Mouse (Mus musculus) kidney, postnatal 0 days (tissue): ENCODE measurements at regions not wholly inside any gene's neighbourhood (a gene's known extent, or its start where the extent isn't known, plus 50 kb on each side); places are given as distances from the start of the nearest gene placed in this dataset.

Experiments used
- ATAC-seq: fragments of 200-750 bp; cut with Nextera tagmentation; replicated peaks from 2 replicates; pipeline ENCODE4 v1.8.0; 2017; ENCODE audit warnings: low read depth, moderate number of reproducible peaks, moderate TSS enrichment, moderate library complexity; ENCODE audit not compliant: low FRiP score
- DNase-seq: peaks from one replicate; pipeline ENCODE4 v3.0.0-alpha.2; 2016; ENCODE audit warnings: low spot score
- H3K27ac ChIP-seq: fragments of 300-500 bp; sonication (generic); 2 replicates; pipeline ENCODE4 v1.5.1; 2014; ENCODE audit warnings: mild to moderate bottlenecking
- H3K27me3 ChIP-seq: fragments of 300-500 bp; sonication (generic); 2 replicates; pipeline ENCODE4 v1.6.1; 2014; ENCODE audit warnings: low read length, mixed read lengths; ENCODE audit not compliant: insufficient read depth
- H3K36me3 ChIP-seq: fragments of 300-500 bp; sonication (generic); 2 replicates; pipeline ENCODE4 v1.6.1; 2014; ENCODE audit warnings: low read length, mixed read lengths; ENCODE audit not compliant: insufficient read depth
- H3K4me1 ChIP-seq: fragments of 300-500 bp; sonication (generic); replicated peaks from 2 replicates; pipeline ENCODE4 v1.6.1; 2014; ENCODE audit warnings: antibody characterized with exemption, low read length, mixed read lengths; ENCODE audit not compliant: insufficient read depth
- H3K4me2 ChIP-seq: fragments of 300-500 bp; sonication (generic); 2 replicates; pipeline ENCODE4 v1.6.1; 2014; ENCODE audit warnings: mild to moderate bottlenecking, low read length, moderate library complexity, mixed read lengths
- H3K4me3 ChIP-seq: fragments of 300-500 bp; sonication (generic); replicated peaks from 2 replicates; pipeline ENCODE4 v1.5.1; 2014; ENCODE audit warnings: low read depth, low read length
- H3K9ac ChIP-seq: fragments of 300-500 bp; sonication (generic); 2 replicates; pipeline ENCODE4 v1.6.1; 2014; ENCODE audit warnings: low read depth, low read length
- H3K9me3 ChIP-seq: fragments of 300-500 bp; sonication (generic); replicated peaks from 2 replicates; pipeline ENCODE4 v1.6.1; 2016; ENCODE audit warnings: low read length, inconsistent platforms, mixed read lengths
- CTCF ChIP-seq: IDR thresholded peaks from 2 replicates; pipeline ENCODE4 v1.5.1; 2016; ENCODE audit warnings: antibody characterized with exemption, low read depth, mild to moderate bottlenecking, moderate library complexity
- WGBS: fragments of 180-500 bp; shearing (Covaris S2); extraction: QIAGEN DNeasy Blood & Tissue Kit; methylation state at CpG from one replicate; pipeline ENCODE4 v1.1.7; 2014; 5-methylcytosine and 5-hydroxymethylcytosine counted together

- TF ChIP-seq CTCF = no peak
- WGBS = 28% methylated on average over 36 of the region's 42 CpGs
- DNase-seq = no peak
Measured at GRCm38 (mm10) chrX:53976273-53977135, 179.0 kb upstream of the Xlr start.

GRCm38 (mm10) chrX:53975545-53976272, 178.2 kb upstream of the Xlr start:
- Histone ChIP-seq H3K9ac (no peak overlapping the region), H3K4me3 (peak overlapping the region; percentile 22), H3K27ac (no peak overlapping the region), H3K9me3 (no peaks in the 10 kb centered on the region), H3K36me3 (no peaks in the 10 kb centered on the region), H3K27me3 (no peaks in the 10 kb centered on the region), H3K4me1 (no peaks in the 10 kb centered on the region), H3K4me2 (peak overlapping the region; percentile 56)
- no peak for TF ChIP-seq CTCF
- 26% methylated on average over 27 of the region's 28 CpGs for WGBS
- peak; percentile 0 for DNase-seq
- no peak for ATAC-seq

More at GRCm38 (mm10) chrX:53976273-53977135, 179.0 kb upstream of the Xlr start:
- H3K4me1 ChIP-seq = no peaks in the 10 kb centered on the region
- H3K9ac ChIP-seq = no peak overlapping the region
- no peaks in the 10 kb centered on the region for H3K27me3 ChIP-seq
- no peaks in the 10 kb centered on the region for H3K36me3 ChIP-seq
- ATAC-seq = no peak
- H3K9me3 ChIP-seq = no peaks in the 10 kb centered on the region
- peak overlapping the region; percentile 56 for H3K4me2 ChIP-seq
- H3K4me3 ChIP-seq = peak overlapping the region; percentile 22
- H3K27ac ChIP-seq = no peak overlapping the region

- no peak overlapping the region for H3K27ac ChIP-seq
- no peak overlapping the region for H3K9ac ChIP-seq
- no peaks in the 10 kb centered on the region for H3K4me1 ChIP-seq
- no peaks in the 10 kb centered on the region for H3K9me3 ChIP-seq
- 29% methylated on average over 50 of the region's 52 CpGs for WGBS
- TF ChIP-seq CTCF = no peak
- H3K4me3 ChIP-seq = peak overlapping the region; percentile 22
- H3K27me3 ChIP-seq = no peaks in the 10 kb centered on the region
- DNase-seq (peak; percentile 0), ATAC-seq (no peak)
- no peaks in the 10 kb centered on the region for H3K36me3 ChIP-seq
- H3K4me2 ChIP-seq = peak overlapping the region; percentile 56
Measured at GRCm38 (mm10) chrX:53974732-53975544, 177.4 kb upstream of the Xlr start.
